Mouse (Mus musculus) layer of hippocampus, adult 18-20 months (tissue): ENCODE results near the gene Mospd2. TPM values are rescaled to one million over a fixed set of nuclear protein-coding genes. Genes with fewer than 3 reads are reported as not detected.

Experiments
- DNase-seq, 2 experiments: peaks; one replicate each; pipeline ENCODE4 v3.0.0; 2022; ENCODE audit warnings: low spot score in 2 of 2
- long read RNA-seq: library from polyadenylated mRNA; stranded (forward); transcript quantifications from one replicate; pipeline ENCODE4 v2.0.0, GENCODE M21; 2021
- total RNA-seq, 2 experiments: library from RNA; stranded (reverse); gene quantifications; 2 replicates each; pipeline ENCODE4 v1.2.3; 2021

Gene Mospd2
- 10 to 100 TPM; 18.4 to 18.5 TPM for total RNA-seq
- long read RNA-seq, partial matches to known transcripts = 0 of 2 reads
- long read RNA-seq, other reads (novel, unspliced or antisense) = 0 of 2 reads

DNA sequence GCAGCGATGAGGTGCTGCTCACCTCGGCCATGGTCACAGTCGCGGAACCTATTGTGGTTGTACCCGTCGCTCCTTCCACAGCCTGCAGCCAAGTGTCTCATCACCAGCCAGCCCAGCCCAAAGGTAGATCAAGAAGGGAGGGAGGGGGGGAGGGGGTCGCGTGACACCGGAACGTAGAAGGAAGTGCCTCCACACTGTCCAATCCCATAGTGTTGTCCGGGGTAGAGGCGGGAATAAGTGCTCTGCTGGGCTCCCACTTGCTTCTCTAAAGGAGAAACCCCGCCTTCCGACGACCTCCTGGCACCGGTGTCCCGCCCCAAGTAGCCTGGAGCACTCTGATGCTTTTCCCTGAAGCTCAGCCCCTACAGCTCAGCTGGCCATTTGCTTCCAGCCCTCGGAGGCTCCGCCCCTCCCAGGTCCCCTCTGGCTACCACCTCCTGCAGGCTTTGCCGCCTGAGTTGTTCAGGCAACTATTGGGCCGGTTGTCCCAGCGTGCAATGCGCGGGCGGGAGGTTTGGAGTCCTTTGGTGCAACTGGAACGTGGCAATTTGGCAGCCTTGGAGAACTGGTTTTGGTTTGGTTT lies at the start of gene Mospd2, which contains the start of gene Fancb:
Mospd2 (minus strand) TSS at position 183 of the 583 bp plus-strand sequence.
Fancb (plus strand) TSS at position 400 of the 583 bp plus-strand sequence.
- DNase-seq = peak; percentile 80 to 86

DNA sequence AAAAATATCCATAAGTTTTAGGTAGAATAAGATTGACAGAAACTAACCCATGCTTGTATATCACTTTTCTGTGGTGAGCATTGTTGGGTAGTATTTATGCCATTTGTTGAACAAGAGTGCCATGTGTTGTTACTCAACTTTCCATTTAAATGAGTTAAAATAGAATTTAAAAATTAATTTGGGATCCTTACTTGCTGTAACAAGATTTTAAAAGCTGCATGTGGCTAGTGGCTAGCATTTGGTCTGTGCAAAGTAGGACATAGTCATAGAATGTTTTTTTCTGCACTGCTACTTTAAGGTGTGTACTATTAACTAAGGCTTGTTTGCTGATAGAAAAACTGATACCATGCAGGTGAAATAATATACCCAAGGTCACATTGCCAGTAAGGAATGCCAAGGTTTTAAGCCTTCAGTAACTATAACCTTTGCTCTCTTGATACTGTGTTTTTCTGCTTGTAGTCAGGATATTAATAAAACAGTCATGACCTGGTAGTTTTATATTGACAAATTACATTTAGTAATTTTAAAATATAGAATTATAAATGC lies 24.7 kb upstream of the Mospd2 start, which contains the start of gene Gm17604:
Gm17604 (minus strand) TSS at position 51 of the 546 bp plus-strand sequence.
- DNase-seq = no peak

DNA sequence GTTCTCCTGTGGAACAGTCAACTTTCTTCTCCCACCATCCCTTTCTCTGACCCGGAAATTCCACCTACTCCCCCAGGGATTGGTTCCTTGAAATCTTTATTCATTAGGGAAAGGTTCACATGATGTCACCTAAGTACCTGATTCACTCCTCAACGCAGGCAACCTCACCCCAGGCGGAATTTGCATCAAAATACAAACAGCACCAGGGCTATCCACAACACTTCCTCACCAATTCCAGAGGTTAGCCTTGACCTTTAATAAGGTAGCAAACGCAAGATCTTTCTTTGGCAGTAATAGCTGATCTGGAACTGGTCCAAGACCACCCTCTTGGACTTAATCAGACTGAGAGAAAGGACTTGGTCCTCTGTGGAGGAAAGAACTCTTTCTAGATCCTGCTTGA lies 23.0 kb upstream of the Mospd2 start:
- DNase-seq = no peak

DNA sequence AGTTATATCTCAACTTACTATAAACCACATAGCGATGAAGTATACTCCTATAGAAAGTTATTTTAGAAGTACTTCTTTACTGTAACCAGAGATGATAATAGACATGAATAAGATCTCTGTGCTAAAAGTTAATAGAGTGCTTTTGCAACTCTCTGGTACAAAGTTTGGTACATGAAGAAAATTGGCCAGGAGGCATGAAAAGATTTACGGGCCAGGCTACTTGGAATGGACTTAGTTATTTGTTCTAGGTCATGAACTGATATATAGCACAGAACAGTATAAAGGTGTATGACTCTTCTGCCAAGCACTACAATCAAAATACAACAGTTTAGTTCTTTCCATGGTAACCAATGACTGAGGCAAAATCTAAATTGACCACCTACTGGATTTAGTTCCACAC lies 1.3 kb downstream of the Mospd2 start:
- no peak for DNase-seq

DNA sequence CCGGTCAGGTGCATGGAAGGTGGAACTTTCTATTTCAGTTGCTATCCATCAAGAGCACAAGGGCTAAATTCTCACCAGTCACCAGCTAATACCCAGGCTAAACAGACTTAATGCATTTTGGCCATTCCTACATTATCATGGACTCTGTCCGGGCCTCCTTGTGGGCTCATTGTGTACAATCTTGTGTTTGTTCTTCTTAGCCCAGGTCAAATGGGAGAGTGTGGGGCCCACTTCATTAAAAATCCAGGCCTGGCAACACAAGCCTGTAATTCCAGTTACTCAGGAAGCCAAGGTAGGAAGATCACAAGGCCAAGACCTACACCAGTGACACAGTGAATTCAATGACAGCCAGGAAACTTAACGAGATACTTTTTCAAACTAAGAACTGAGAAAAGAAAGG lies 9.0 kb downstream of the Mospd2 start:
- DNase-seq = no peak

DNA sequence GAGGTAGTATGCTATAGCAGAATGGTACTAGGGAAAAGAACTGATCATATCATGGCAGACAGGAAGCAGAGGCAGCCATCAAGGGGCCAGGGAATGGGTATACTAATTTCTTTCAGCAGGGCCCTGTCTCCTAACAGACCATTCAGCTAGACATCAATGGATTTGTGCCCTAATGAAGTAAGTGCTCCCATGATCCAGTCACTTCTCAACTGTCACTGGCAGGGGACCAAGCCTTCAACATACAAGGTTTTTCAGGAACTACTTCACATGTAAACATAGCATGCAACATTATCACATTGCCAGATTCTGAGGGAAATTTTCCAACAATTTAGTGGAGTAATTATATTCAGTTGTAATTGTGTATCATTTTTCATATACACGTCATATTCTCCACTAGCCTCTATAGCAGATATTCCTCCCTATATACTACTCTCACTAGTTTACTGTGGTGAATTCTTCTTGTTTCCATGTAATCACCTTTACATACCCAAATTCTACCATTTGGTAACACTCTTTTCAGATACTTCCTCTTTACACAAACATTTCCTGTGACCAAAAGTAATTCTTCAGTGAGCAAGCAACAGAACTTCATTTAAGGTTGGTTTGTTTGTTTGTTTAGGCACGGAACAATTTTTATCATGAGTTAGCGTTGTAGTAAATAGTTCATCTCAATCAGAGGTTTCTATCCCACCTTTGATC lies 14.3 kb downstream of the Mospd2 start:
- no peak for DNase-seq

DNA sequence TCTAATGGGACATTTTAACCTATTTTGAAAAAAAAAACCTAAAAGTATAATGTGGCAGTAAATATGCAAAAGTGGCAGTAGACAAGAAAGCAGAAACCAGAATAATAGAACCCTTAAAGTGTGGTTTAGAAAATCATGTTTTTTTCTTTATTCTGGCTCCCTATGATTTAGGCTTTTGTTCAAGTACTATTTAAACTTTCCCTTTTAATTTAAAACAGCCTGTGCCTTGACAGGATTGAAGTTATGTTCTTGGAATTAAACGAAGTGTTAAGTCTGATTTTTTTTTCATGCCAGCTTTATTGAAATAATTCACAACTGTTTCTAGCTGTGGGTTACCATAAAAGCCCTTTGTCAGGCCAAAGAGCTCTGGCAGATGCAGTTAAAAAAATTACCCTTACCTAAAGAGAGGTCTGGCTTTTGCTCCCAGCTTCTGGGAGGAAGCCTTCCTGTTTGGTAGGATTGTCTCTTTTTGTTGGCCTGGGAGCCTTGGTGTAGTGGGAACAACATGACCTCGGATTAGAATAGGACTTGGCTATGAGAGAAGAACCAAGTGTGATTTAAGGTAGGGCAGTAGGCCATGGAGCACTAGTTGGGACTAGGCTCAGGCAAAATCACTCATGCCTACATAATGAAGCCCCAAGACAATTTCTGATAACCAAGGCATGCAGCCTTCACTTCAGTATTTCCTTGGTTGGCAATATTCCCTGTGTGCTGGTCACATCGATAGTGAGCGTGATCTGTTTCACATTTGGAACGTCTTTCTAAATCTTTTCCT lies 27.4 kb downstream of the Mospd2 start:
- DNase-seq = no peak

DNA sequence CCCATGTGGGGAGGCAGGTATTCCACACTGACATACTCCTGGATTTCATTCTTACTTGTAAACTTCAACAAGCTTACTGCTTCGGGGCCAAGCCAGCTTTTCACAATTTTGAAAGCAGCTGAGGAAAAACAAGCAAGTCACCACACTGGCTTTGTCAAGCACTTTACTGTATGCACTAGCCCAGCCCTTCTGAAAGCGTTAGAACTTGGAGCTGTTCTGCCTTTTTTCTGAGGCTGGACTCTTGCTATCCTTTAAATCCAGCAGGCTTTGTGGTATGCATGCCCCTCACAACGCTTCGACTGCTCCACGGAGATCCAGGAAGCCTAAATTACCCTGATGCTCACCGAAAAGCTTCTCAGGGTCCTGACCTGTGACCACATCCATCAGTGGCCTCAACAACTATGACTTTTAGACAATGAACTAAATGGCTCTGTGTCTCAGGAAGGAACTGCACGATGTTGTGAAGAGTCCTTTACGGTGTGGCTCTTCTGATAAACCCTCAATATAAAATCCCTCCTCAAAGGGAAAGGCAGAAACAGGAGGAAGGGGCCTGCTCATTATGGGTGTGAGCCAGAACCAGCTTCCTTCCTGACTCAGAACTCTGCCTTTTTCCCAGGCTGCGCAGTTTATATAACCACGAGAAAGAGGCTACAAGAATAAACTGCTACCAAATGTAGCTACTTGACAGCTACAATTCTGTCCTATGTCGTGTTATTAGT lies 28.2 kb downstream of the Mospd2 start:
- DNase-seq = no peak

DNA sequence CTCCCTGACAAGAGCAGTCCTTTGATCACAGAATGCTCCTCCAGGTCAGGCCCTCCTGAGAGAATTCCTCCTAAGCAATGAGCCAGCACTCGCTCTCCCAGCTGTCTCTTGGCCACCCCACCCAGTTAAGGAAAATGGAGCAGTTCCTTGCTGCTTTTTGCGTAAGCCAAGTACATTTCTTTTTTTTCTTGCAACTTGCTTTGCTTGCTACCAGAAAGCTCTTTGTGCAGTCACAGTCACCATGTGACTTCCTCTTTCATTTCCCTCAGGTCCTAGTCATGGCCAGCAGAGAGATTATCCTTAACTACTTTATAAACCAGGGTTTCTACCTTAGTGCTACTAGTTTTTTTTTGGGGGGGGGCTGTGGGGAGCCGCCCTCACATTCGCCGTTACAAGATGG lies 38.6 kb downstream of the Mospd2 start:
- DNase-seq = no peak

DNA sequence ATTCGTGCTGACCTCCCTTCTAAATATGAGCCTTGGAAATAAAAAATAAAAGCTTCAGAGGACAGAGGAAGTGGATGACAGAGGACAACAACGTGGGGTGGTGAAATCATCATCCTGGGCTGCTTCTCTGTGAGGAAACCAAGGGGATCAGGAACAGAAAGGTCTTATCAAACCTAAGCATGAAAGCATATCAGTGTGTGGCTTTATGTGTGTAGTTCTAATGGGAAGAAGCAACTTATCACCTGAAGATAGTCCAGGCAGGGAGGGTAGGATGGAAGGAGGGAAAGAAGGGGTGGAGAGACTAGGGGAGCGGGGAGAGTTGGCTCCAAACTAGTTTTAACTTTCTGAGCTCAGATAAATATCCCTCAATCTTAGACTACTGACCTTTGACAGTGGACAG lies 67.2 kb downstream of the Mospd2 start:
- no peak for DNase-seq

DNA sequence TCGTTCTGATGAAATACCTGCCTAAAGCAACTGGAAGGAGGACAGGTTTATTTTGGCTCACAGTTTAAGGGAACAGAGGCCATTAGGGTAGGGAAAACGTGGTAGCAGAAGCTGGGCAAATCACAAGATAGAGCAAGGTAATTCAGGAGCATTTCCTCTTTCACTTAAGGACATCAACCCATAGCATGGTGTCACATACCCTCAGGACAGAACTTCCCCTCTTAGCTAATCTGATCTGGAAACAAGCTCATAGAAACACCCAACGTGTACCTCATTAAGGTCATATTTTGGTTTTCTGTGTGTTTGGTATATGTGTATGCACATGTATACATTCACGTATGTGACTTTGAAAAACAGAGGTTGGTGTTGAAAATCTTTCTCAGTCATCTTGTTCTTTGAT lies 68.0 kb downstream of the Mospd2 start:
- DNase-seq = no peak

DNA sequence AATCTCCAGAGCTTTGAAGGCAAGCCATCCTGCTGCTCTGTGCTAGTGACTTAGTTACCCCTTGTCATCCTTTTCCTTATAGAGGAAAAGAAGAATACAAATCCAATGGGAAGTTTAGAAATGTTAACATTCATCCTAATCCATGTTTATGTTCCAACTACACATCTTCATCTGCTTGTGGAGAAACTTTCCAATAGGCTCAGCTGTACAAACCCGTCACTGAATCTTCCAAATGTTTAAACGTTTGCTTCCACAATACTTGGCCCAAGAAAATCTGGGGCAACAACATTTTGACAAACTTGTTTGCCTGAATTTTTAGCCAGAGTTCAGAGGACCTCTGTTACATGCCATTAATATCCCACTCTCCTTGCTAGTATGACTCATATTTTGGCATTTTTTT lies 78.3 kb downstream of the Mospd2 start:
- no peak for DNase-seq

DNA sequence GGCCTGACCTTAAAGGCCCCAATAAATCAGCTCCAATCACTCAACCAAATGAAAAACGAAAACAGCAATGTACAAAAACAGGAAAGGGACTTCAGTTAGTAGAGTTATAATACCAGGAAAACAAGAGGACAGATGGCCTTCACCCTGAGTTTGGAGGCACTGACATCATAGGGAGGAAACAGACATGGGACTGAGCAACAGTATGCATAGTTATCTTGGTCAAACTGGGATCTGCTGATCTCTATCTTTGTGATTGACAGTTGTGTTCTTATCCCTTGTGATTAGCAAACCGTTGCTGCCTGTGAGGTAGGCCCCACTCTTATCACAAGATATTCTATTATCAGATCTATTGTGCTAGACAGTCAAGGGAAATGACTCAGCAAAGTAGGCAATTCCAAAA lies 80.4 kb downstream of the Mospd2 start:
- no peak for DNase-seq

DNA sequence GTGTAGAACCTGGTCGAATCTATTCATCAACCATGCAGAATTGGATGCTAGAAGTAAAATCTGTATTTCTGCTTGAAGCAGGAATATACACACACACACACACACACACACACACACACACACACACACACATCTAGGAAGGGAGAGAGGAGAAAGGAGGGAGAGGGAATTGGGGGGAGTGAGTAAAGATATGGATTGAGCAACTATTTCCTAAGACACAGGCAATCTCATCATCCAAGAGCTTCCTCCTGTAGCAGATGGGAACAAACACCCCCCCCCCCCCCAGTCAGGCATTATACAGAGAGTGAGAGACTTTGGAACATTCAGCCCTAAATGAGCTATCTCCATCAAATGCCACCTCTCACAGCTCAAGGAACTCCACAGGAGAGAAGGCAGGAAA lies 93.9 kb downstream of the Mospd2 start:
- no peak for DNase-seq

Other genes starting within 250 kb of the Mospd2 start
- 1 to 10 TPM; 1.8 to 2.0 TPM for gene Fancb, start 217 bp upstream of the Mospd2 start, total RNA-seq
- gene Gm17604, start 24.5 kb upstream of the Mospd2 start, total RNA-seq = not detected